Mouse (Mus musculus) heart, embryonic 12.5 days (tissue): ENCODE measurements at regions not wholly inside any gene's neighbourhood (a gene's known extent, or its start where the extent isn't known, plus 50 kb on each side); places are given as distances from the start of the nearest gene placed in this dataset.

Source experiments
- ATAC-seq: fragments of 200-750 bp; cut with Nextera tagmentation; 2 replicates; pipeline ENCODE4 v1.8.0; 2017; ENCODE audit warnings: moderate TSS enrichment, moderate library complexity; ENCODE audit not compliant: insufficient number of reproducible peaks, low FRiP score
- H3K27ac ChIP-seq: fragments of 300-500 bp; sonication (generic); 2 replicates; pipeline ENCODE4 v1.5.1; 2016; ENCODE audit warnings: mild to moderate bottlenecking, moderate library complexity; ENCODE audit not compliant: poor library complexity, severe bottlenecking
- H3K27me3 ChIP-seq: fragments of 300-500 bp; sonication (generic); replicated peaks from 2 replicates; pipeline ENCODE4 v1.6.1; 2016; ENCODE audit warnings: mild to moderate bottlenecking, moderate library complexity
- H3K36me3 ChIP-seq: fragments of 300-500 bp; sonication (generic); 2 replicates; pipeline ENCODE4 v1.6.1; 2016; ENCODE audit warnings: mild to moderate bottlenecking, moderate library complexity
- H3K4me1 ChIP-seq: fragments of 300-500 bp; sonication (generic); replicated peaks from 2 replicates; pipeline ENCODE4 v1.6.1; 2016; ENCODE audit warnings: mild to moderate bottlenecking
- H3K4me2 ChIP-seq: fragments of 300-500 bp; sonication (generic); 2 replicates; pipeline ENCODE4 v1.6.1; 2016; ENCODE audit warnings: mild to moderate bottlenecking, moderate library complexity
- H3K4me3 ChIP-seq: fragments of 300-500 bp; sonication (generic); 2 replicates; pipeline ENCODE4 v1.5.1; 2016; ENCODE audit warnings: mild to moderate bottlenecking
- H3K9ac ChIP-seq: fragments of 300-500 bp; sonication (generic); 2 replicates; pipeline ENCODE4 v1.6.1; 2016; ENCODE audit warnings: mild to moderate bottlenecking, moderate library complexity
- H3K9me3 ChIP-seq: fragments of 300-500 bp; sonication (generic); replicated peaks from 2 replicates; pipeline ENCODE4 v1.6.1; 2016; ENCODE audit warnings: mild to moderate bottlenecking, moderate library complexity
- WGBS: fragments of 180-500 bp; shearing (Covaris S2); methylation state at CpG from one replicate; pipeline ENCODE4 v1.1.7; 2016; 5-methylcytosine and 5-hydroxymethylcytosine counted together

DNA sequence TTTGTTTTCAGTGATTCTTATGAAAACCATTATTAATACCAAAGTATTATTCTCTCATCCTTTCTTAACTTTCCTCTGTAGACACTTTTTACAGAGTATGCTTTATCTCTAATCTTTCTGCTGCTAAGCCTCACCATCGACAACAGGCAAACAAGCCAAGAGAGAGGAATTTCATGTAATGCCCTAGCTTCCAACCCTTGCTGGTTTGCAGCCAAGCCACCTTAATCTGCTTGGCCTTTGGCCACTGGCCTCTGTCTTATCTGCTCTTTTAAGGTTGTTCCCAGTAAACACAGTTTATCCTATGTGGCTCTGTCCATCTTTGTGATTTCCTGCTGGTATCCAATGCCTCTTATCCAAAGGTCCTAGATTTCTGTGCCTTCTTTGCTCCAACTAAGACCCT lies 986.6 kb upstream of the Gm7489 start:
- no peak overlapping the region for H3K4me3 ChIP-seq
- no peak for ATAC-seq
- H3K9ac ChIP-seq, result no peak overlapping the region
- no peak overlapping the region for H3K27ac ChIP-seq
- H3K36me3 ChIP-seq, result no peaks in the 10 kb centered on the region
- no peaks in the 10 kb centered on the region for H3K9me3 ChIP-seq
- no peaks in the 10 kb centered on the region for H3K27me3 ChIP-seq
- H3K4me1 ChIP-seq, result no peaks in the 10 kb centered on the region
- 9% methylated on average over 1 of the region's 1 CpGs for WGBS
- H3K4me2 ChIP-seq, result no peak overlapping the region

DNA sequence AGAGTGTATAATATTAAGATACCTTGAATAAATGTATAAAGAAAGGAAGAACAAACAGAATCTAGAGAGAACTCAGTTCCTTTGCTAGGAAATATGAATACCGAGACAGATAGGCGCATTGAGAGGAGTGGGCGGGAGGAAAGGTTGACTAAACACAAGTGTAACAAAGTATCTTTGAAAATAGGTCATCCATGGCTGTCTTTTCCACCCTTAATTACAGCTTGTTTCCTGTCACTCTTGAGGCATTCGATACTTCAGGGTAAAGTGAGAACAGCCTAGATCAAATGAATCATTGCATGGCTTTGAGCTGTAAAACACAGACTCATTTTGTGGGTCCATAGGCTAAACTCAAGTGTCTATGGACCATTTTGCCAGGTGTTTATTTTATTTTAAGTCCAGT lies 985.3 kb upstream of the Gm7489 start:
- H3K4me2 ChIP-seq, result no peak overlapping the region
- no peak overlapping the region for H3K27ac ChIP-seq
- no peak overlapping the region for H3K9ac ChIP-seq
- WGBS, result 84% methylated on average over 4 of the region's 4 CpGs
- no peaks in the 10 kb centered on the region for H3K9me3 ChIP-seq
- H3K27me3 ChIP-seq, result no peaks in the 10 kb centered on the region
- H3K36me3 ChIP-seq, result no peaks in the 10 kb centered on the region
- no peak for ATAC-seq
- no peak overlapping the region for H3K4me3 ChIP-seq
- H3K4me1 ChIP-seq, result no peaks in the 10 kb centered on the region

DNA sequence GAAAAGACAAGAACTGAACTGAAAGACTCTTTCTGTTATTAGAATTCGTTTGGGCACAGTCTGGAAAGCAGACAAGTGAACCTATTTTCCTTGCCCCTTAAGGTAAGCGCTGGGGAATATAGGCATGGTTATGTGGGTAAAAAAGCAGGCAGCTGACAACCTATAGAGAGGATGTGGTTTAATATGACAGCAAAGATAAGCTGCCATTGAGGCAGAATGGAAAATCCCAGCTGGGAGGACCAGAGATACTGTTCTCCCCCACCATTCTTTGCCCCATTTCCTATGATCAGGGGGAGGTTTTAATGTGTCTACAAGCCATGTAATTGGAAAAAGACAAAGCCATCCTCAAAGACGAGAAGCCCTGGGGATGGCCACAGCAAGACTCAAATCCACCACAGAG lies 984.9 kb upstream of the Gm7489 start:
- Histone ChIP-seq H3K9me3 (no peaks in the 10 kb centered on the region), H3K4me3 (no peak overlapping the region), H3K36me3 (no peaks in the 10 kb centered on the region), H3K9ac (no peak overlapping the region), H3K4me1 (no peaks in the 10 kb centered on the region), H3K27me3 (no peaks in the 10 kb centered on the region), H3K4me2 (no peak overlapping the region), H3K27ac (no peak overlapping the region)
- no peak for ATAC-seq
- 70% methylated on average over 3 of the region's 3 CpGs for WGBS

DNA sequence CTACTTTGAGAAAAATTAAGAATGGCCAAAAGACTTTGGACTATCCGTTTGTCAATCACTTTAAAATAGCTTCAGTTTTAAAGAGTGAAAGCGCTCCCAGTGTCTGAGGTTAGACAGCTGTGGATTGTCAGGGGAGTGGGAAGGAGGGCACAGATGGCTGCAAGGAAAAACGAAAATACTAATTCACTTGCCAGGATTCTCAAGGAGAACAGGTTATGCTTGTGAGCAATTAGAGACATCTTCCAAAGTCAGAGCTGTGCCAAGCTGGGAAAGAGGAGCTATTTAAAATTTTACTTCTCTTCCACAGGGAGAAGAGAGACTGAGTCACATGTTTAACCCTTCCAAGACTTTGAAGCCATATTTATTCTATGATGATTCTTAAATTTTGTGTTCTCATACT lies 979.5 kb upstream of the Gm7489 start:
- no peak for ATAC-seq
- H3K4me3 ChIP-seq, result no peak overlapping the region
- H3K27me3 ChIP-seq, result no peaks in the 10 kb centered on the region
- no peak overlapping the region for H3K9ac ChIP-seq
- no peak overlapping the region for H3K4me2 ChIP-seq
- no peaks in the 10 kb centered on the region for H3K36me3 ChIP-seq
- H3K27ac ChIP-seq, result no peak overlapping the region
- 65% methylated on average over 3 of the region's 3 CpGs for WGBS
- H3K9me3 ChIP-seq, result no peaks in the 10 kb centered on the region
- no peaks in the 10 kb centered on the region for H3K4me1 ChIP-seq

DNA sequence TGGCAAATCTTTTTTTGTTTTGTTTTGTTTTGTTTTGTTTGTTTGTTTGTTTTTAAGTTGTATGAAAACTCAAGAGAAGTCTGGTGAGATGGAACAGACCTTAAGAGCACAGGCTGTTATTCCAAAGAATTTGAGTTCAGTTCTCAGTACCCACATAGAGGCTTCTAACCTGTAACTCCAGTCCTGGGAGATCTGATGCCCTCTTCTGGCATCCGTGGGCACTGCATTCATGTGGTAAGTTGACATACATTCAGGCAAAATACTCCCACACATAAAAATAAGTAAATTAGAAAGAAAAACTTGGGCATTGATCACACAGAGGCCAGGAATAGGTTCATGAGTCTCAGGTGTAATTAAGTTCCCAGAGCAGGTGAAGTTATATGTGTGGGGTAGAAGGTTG lies 977.5 kb upstream of the Gm7489 start:
- H3K4me3 ChIP-seq, result no peak overlapping the region
- 18% methylated on average over 1 of the region's 1 CpGs for WGBS
- ATAC-seq, result no peak
- H3K9ac ChIP-seq, result no peak overlapping the region
- H3K27ac ChIP-seq, result no peak overlapping the region
- no peaks in the 10 kb centered on the region for H3K27me3 ChIP-seq
- no peaks in the 10 kb centered on the region for H3K4me1 ChIP-seq
- no peak overlapping the region for H3K4me2 ChIP-seq
- no peaks in the 10 kb centered on the region for H3K36me3 ChIP-seq
- H3K9me3 ChIP-seq, result no peaks in the 10 kb centered on the region

DNA sequence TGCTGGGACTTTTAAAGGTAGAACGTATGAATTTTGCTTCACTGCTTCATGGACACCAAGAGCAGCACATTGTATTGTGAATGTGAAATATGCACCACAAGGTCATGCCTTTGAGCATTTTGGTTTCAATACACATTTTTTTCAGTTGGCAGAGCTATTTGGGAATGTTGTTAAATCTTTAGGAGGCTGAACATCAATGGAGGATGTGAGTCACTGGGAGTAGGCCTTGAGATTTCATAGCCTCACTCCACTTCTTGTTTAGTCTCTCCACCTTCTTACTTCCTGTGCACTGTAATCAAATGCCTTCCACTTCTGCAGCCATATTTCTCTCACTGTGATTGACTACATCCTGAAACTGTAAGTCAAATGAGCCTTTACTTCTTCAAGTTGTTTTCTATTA lies 962.4 kb upstream of the Gm7489 start:
- H3K4me2 ChIP-seq, result no peak overlapping the region
- H3K4me3 ChIP-seq, result no peak overlapping the region
- ATAC-seq, result no peak
- H3K36me3 ChIP-seq, result no peaks in the 10 kb centered on the region
- H3K27ac ChIP-seq, result no peak overlapping the region
- H3K9ac ChIP-seq, result no peak overlapping the region
- 94% methylated on average over 1 of the region's 1 CpGs for WGBS
- H3K4me1 ChIP-seq, result no peaks in the 10 kb centered on the region
- H3K27me3 ChIP-seq, result no peaks in the 10 kb centered on the region
- peaks cover 14% of the 10 kb centered on the region for H3K9me3 ChIP-seq

DNA sequence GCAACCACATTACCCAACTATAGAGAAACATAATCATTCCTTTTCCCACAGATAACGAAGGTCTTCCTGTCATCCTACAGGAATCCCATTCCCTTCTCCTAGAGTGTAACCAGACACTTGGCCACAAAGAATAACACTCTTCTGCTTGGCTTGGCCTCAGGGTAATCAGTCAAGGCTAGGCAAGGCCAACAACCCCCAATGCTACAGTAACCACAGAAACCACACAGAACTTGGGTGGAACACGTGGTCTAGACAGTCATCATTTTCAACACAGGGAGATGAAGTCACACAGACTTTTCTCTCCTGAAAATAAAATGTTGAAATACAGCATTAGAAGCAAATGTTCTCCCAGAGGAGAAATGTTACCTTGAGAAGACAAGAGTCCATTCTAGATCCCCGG lies 956.3 kb upstream of the Gm7489 start:
- Histone ChIP-seq H3K9ac (no peak overlapping the region), H3K27me3 (no peaks in the 10 kb centered on the region), H3K36me3 (no peaks in the 10 kb centered on the region), H3K27ac (no peak overlapping the region), H3K4me2 (no peak overlapping the region), H3K4me1 (no peaks in the 10 kb centered on the region), H3K9me3 (no peaks in the 10 kb centered on the region), H3K4me3 (no peak overlapping the region)
- ATAC-seq, result no peak
- WGBS, result 50% methylated on average over 3 of the region's 3 CpGs

DNA sequence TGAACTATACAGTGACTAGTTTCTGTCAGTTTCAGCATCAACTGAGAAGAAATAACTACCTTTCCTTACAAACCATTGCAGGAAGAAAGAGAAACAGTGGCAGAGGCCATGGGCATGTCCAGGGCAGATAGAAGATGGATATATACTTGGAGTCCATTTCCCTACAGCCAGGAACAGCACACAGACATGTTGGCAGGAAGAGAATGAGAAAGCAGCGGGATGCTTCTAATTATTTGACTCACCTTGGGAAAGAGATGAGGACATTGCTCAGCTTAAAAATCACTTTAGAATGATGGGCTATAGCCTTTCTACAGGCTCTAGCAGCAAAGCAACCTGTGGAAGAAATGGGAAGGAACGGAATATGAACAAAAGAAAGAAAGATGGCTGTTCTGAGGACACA lies 947.6 kb upstream of the Gm7489 start:
- Histone ChIP-seq H3K4me3 (no peak overlapping the region), H3K36me3 (no peaks in the 10 kb centered on the region), H3K9me3 (no peaks in the 10 kb centered on the region), H3K4me1 (no peaks in the 10 kb centered on the region), H3K27ac (no peak overlapping the region), H3K27me3 (no peaks in the 10 kb centered on the region), H3K9ac (no peak overlapping the region), H3K4me2 (no peak overlapping the region)
- 81% methylated on average over 2 of the region's 2 CpGs for WGBS
- no peak for ATAC-seq

DNA sequence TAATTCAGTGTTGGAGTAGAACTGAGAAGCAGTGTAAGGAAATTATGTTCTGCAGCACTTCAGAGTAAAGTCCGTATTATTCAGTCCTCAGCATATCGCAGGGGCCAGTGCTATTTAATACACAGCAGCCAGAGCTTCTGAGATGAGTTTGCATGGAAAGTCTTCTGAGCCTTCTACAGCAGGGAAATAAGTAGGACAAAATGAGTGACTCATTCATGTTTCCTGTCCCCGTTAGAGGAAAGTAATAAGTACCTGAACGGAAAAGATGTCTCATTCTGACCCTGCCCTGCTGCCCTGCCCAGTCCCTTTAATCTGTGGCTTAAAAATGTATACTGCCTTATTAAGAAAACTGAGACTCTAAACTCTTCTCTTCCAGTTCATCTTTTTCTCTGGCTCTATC lies 940.1 kb upstream of the Gm7489 start:
- Histone ChIP-seq H3K4me3 (no peak overlapping the region), H3K9me3 (no peaks in the 10 kb centered on the region), H3K4me1 (no peaks in the 10 kb centered on the region), H3K27ac (no peak overlapping the region), H3K36me3 (no peaks in the 10 kb centered on the region), H3K27me3 (no peaks in the 10 kb centered on the region), H3K4me2 (no peak overlapping the region), H3K9ac (no peak overlapping the region)
- no peak for ATAC-seq
- WGBS, result 77% methylated on average over 4 of the region's 4 CpGs

DNA sequence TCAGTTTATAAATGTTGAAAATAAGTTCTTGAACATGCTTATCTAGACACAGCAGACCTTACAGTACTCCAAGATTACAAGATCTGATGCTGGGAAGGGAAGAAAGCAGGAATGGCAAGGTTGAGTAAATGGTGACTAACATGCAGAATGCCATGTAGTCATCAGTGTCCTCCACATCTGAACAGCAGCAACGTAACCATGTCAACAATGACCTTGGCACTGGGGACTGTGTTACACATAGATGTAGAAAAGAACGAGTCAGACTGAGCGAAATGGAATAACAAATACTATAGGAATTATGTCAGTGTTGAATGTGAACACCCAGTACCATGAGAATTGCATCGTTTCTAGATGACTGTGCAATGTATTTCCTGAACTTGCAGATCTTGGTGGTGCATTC lies 936.5 kb upstream of the Gm7489 start:
- 88% methylated on average over 4 of the region's 4 CpGs for WGBS

DNA sequence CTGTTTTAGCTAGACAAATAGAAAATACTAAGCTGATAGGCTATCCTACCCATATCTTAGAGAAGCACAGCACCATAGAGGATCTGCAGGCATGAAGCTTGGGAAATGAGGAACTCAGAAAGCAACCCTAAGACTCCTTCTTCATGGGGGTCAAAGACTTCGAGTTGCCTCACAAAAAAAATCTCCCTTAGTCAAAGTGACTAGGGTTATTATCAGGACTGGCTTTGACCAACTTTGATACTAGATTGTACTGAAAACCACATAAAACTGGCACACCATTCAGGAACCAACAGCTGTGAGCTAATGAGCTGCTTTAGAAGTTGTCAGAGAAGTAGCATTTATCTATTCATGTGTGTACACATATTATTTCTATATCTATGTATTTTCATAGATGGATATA lies 931.2 kb upstream of the Gm7489 start:
- Histone ChIP-seq H3K4me2 (no peak overlapping the region), H3K27me3 (no peaks in the 10 kb centered on the region), H3K4me3 (no peak overlapping the region), H3K36me3 (no peaks in the 10 kb centered on the region), H3K27ac (no peak overlapping the region), H3K4me1 (no peaks in the 10 kb centered on the region), H3K9me3 (no peaks in the 10 kb centered on the region), H3K9ac (no peak overlapping the region)
- 60% methylated on average over 1 of the region's 1 CpGs for WGBS
- ATAC-seq, result no peak

More for the DNA sequence above, 936.5 kb upstream of the Gm7489 start:
- Histone ChIP-seq H3K9ac (no peak overlapping the region), H3K4me1 (no peaks in the 10 kb centered on the region), H3K36me3 (no peaks in the 10 kb centered on the region), H3K27me3 (no peaks in the 10 kb centered on the region), H3K4me3 (no peak overlapping the region), H3K27ac (no peak overlapping the region), H3K9me3 (no peaks in the 10 kb centered on the region), H3K4me2 (no peak overlapping the region)
- ATAC-seq, result no peak

DNA sequence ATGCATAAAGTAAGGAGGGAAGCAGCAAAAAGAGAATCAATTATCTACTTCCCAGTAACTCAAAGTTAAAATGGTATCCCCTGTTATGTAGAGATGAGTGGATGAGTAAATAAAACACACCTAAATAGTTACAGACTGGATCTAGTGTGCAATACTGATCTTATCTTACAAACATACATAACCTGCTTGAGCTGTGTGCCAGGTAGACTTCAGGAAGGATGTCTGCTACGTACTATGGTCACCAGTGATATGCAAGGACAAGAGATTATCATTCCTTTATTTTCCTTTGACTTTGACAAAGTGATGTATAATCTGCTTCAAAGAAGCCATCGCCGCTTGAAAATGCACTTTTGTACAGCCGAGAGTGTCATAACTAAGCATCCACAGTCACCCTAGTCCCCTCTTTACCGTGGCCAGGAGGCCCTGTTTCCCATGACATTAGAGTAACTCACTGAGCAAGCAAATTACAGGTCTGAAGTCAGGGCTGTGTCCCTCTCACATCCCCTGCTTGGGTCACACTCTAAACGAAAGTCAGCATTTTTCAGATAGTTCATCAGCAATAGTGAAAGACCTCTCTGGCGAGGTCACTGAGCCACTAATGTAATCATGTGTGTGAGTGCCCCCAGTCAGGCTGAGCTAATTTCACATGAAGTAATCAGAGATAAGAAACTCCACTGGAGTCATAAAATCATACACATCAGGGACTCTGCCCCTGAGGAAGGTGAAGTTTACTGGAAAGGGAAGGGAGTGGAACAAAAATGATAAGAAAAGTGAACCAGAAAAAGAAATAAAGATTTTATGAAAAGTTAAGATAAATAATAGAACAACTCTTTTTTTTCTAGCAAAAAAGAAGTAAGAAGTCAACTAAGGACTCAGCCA lies 929.8 kb upstream of the Gm7489 start:
- no peak overlapping the region for H3K9ac ChIP-seq
- WGBS, result 65% methylated on average over 7 of the region's 7 CpGs
- H3K27ac ChIP-seq, result no peak overlapping the region
- H3K9me3 ChIP-seq, result no peaks in the 10 kb centered on the region
- no peaks in the 10 kb centered on the region for H3K27me3 ChIP-seq
- ATAC-seq, result no peak
- no peaks in the 10 kb centered on the region for H3K4me1 ChIP-seq
- no peak overlapping the region for H3K4me3 ChIP-seq
- H3K36me3 ChIP-seq, result no peaks in the 10 kb centered on the region
- H3K4me2 ChIP-seq, result no peak overlapping the region
